Mouse (Mus musculus) B cell, adult 62 days (primary cell): ENCODE measurements around the gene Sumf1. TPM values are rescaled to one million over a fixed set of nuclear protein-coding genes. Genes with fewer than 3 reads are reported as not detected.

Experiments used
- total RNA-seq: library from RNA; stranded (reverse); gene quantifications from 4 replicates; pipeline ENCODE4 v1.2.4, GENCODE M21; 2023

The Sumf1 gene
- 27.3 to 33.1 TPM (median 30.2 TPM) in 4 replicates for total RNA-seq

DNA sequence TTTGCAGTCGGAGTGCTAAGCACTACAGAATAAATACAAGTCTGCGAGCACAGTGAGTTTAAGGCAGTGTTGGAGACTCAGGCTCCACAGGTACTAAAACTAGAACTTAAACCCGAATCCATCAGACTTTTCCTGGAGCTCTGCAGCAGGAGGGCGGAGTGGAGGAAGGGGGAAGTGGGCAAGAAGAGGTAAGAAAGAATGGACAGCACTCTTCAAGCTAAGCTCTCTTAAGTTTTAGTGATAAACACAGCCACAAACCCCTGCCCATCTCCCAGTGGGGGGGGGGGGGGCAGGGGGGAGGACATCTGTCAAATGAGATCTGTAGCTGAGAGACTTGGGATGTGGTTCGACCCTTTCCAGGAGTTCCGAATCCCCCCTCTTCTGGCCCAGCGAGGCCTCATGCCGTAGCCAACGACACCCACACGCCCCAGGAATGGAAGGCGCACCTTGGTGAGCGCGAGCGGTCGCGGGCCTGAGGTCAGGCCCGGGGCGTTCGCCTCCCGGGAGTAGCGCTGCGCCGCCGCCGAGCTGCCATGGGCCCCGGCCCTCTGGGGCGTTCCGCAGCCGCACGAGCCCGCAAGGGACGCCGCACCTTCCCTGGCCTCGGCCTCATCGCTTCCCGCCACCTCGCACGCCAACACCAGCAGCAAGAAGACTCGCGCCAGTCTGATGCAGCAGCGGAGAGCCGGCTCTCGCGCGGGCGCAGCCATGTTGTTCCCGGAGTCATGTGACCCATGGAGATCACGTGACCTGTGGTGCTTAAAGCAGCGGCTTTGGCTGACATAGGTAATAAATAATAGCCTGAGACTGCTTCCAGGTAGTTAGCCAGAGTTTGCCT lies at the start of gene Sumf1:
Gene Sumf1, minus strand, starts transcription at position 736 of the 838 bp plus-strand sequence.

DNA sequence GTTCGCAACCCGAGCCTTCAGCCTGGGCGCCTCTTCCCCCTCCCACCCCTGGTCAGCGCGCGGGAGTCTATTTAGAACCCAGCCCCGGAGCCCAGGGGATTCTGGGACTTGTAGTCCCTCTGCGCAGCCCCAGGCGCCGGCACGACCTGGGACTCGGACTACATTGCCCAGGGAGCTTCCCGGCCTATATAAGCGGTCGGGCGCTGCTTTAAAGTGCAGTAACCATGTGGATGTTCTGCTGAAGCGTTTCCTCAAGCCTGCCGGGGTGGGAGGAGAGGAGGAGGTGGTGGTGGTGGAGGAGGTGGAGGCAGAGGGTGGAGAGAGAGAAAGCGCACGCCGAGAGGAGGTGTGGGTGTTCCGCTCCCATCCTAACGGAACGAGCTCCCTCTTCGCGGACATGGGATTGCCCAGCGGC lies 27.5 kb upstream of the Sumf1 start, which contains the start of gene Itpr1:
Gene Itpr1, plus strand, starts transcription at position 216 of the 415 bp plus-strand sequence.

DNA sequence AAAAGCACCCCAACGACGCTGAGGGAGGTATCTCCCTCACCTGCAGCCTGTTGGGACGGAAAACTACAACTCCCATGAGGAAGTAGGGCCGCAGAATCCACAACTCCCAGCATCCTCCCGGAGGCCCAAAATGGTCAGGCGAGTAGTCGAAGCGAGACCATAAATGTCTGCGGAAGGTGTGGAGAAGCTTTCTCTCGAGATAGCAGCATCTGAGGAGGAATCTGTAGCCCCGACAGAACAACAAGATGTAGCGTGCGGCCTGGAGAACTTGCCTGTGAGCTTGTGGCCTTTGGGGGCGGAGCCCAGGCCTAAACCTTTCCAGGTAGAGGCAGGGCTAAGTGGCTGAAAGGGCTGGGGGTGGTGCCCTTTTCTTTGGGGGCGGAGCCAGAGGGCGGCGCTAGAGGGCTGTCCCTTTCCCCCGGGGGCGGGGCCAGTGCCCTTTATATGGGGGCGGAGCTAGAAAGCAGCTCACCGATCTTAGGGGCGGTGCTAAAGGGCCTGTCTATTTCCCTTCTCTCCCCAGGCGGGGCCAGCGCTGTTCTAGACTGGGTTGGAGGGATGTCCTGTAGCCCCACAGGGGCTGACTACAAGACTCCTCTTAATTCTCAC lies 120.4 kb downstream of the Sumf1 start, which contains the start of gene Setmar:
Gene Setmar, plus strand, starts transcription at position 128 of the 609 bp plus-strand sequence.

Other genes starting within 250 kb of the Sumf1 start
- 1.2 to 1.8 TPM (median 1.6 TPM) in 4 replicates for gene Setmar, start 120.5 kb downstream of the Sumf1 start, total RNA-seq
- 179 to 196 TPM (median 189 TPM) in 4 replicates for gene Itpr1, start 27.5 kb upstream of the Sumf1 start, total RNA-seq